Mouse (Mus musculus) myocyte (in vitro differentiated cells): Measurements from ENCODE around the gene Olfr1065. TPM values are rescaled to one million over a fixed set of nuclear protein-coding genes. Genes with fewer than 3 reads are reported as not detected.
"Not testable (repeated sequence)": the region's sequence is repeated elsewhere in the genome, so short reads cannot be mapped to it uniquely, and the experiment has no call there.

ENCODE experiments used
- H3K27me3 ChIP-seq: one replicate; pipeline ENCODE4 v1.6.1; 2011; ENCODE audit not compliant: control insufficient read depth, insufficient read depth, insufficient read length
- H3K36me3 ChIP-seq: one replicate; pipeline ENCODE4 v1.6.1; 2011; ENCODE audit not compliant: control insufficient read depth, insufficient read depth
- H3K4me2 ChIP-seq: one replicate; pipeline ENCODE4 v1.6.1; 2011; ENCODE audit warnings: low read depth, control low read depth
- H3K4me3 ChIP-seq: one replicate; pipeline ENCODE4 v1.5.1; 2011; ENCODE audit warnings: mild to moderate bottlenecking, control low read depth, moderate library complexity
- H3K79me2 ChIP-seq: one replicate; pipeline ENCODE4 v1.6.1; 2011; ENCODE audit not compliant: control insufficient read depth, insufficient read depth
- H3ac ChIP-seq: one replicate; pipeline ENCODE4 v1.6.1; 2011; ENCODE audit not compliant: control insufficient read depth, insufficient read length
- CEBPB ChIP-seq: IDR thresholded peaks from 2 replicates; pipeline ENCODE4 v1.6.1; 2011; ENCODE audit warnings: mild to moderate bottlenecking, moderate library complexity; ENCODE audit not compliant: poor library complexity, insufficient read depth, severe bottlenecking
- E2F4 ChIP-seq: IDR thresholded peaks from one replicate; pipeline ENCODE4 v1.6.1; 2011; ENCODE audit warnings: mild to moderate bottlenecking, control low read depth, moderate library complexity; ENCODE audit not compliant: insufficient read depth
- MAX ChIP-seq: IDR thresholded peaks from one replicate; pipeline ENCODE4 v1.6.1; 2011; ENCODE audit warnings: low read depth, mild to moderate bottlenecking, control low read depth
- MYOD1 ChIP-seq, 3 experiments: IDR thresholded peaks; one replicate each; pipeline ENCODE4 v1.6.1; 2011; ENCODE audit warnings: control low read depth in 2 of 3, low read depth in 2 of 3, mild to moderate bottlenecking in 2 of 3, moderate library complexity in 1 of 3; ENCODE audit not compliant: insufficient read length in 2 of 3, control insufficient read depth in 1 of 3
- MYOG ChIP-seq, 3 experiments: IDR thresholded peaks; one replicate each; pipeline ENCODE4 v1.6.1; 2011; ENCODE audit warnings: control low read depth in 2 of 3, low read depth in 2 of 3, mild to moderate bottlenecking in 2 of 3; ENCODE audit not compliant: insufficient read length in 2 of 3, control insufficient read depth in 1 of 3, insufficient read depth in 1 of 3
- POLR2A ChIP-seq: IDR thresholded peaks from one replicate; pipeline ENCODE4 v1.6.1; 2011; ENCODE audit warnings: low read depth, mild to moderate bottlenecking, control low read depth, moderate library complexity; ENCODE audit not compliant: insufficient read length
- POLR2AphosphoS2 ChIP-seq: IDR thresholded peaks from one replicate; pipeline ENCODE4 v1.6.1; 2011; ENCODE audit warnings: low read depth, control low read depth; ENCODE audit not compliant: insufficient read length
- REST ChIP-seq: IDR thresholded peaks from one replicate; pipeline ENCODE4 v1.6.1; 2011; ENCODE audit warnings: mild to moderate bottlenecking, control low read depth, moderate library complexity; ENCODE audit not compliant: insufficient read depth, insufficient read length
- SRF ChIP-seq: IDR thresholded peaks from one replicate; pipeline ENCODE4 v1.6.1; 2011; ENCODE audit warnings: low read depth; ENCODE audit not compliant: control insufficient read depth, insufficient read length
- TCF12 ChIP-seq: IDR thresholded peaks from one replicate; pipeline ENCODE4 v1.6.1; 2011; ENCODE audit warnings: mild to moderate bottlenecking, control low read depth; ENCODE audit not compliant: poor library complexity, insufficient read depth, severe bottlenecking
- TCF3 ChIP-seq: IDR thresholded peaks from one replicate; pipeline ENCODE4 v1.6.1; 2011; ENCODE audit warnings: low read depth, control low read depth; ENCODE audit not compliant: insufficient read length
- USF1 ChIP-seq: IDR thresholded peaks from one replicate; pipeline ENCODE4 v1.6.1; 2011; ENCODE audit warnings: low read depth, mild to moderate bottlenecking, control low read depth, moderate library complexity
- polyA plus RNA-seq: library from polyadenylated mRNA; unstranded; fragments of >200 nt; fragmentation: generic; extraction: Trizol; gene quantifications from one replicate; pipeline ENCODE4 v1.2.1, GENCODE M21; 2012; ENCODE audit warnings: missing spikeins

Olfr1065 gene
- polyA plus RNA-seq: not detected

- not testable (repeated sequence) for H3K27me3 ChIP-seq, H3K36me3 ChIP-seq, H3ac ChIP-seq, H3K4me2 ChIP-seq, H3K79me2 ChIP-seq, H3K4me3 ChIP-seq
These were observed at the start of gene Olfr1065 for GRCm38 (mm10) chr2:86450491-86450890. Gene Olfr1065, minus strand, starts transcription at chr2:86450591.

GRCm38 (mm10) chr2:86487286-86487685 lies 36.9 kb upstream of the Olfr1065 start, which contains the start of gene Olfr228:
Gene Olfr228, minus strand, starts transcription at chr2:86487386.
- no peak within 1 kb of the TSS for H3K4me2 ChIP-seq
- TF ChIP-seq POLR2AphosphoS2 (no peak), MYOG (IDR thresholded peaks at IDR 0.05; ENCODE audit: control insufficient read depth in 1 of 3, insufficient read depth in 1 of 3, insufficient read length in 2 of 3, low read depth in 2 of 3) (no peak), SRF (no peak), TCF3 (no peak)
- no peaks in the 10 kb centered on the region for H3K36me3 ChIP-seq

GRCm38 (mm10) chr2:86464442-86465109 lies 14.2 kb upstream of the Olfr1065 start:
- H3K27me3 ChIP-seq: no peaks in the 10 kb centered on the region
- no peak for TF ChIP-seq USF1
- TF ChIP-seq TCF3: no peak
- TF ChIP-seq CEBPB: no peak
- TF ChIP-seq SRF: no peak
- no peak for TF ChIP-seq TCF12
- TF ChIP-seq POLR2A: no peak
- TF ChIP-seq MYOG (IDR thresholded peaks at IDR 0.05; ENCODE audit: control insufficient read depth in 1 of 3, insufficient read depth in 1 of 3, insufficient read length in 2 of 3, low read depth in 2 of 3): no peak
- TF ChIP-seq POLR2AphosphoS2: no peak
- no peak for TF ChIP-seq MYOD1 (IDR thresholded peaks at IDR 0.05; ENCODE audit: control insufficient read depth in 1 of 3, insufficient read length in 2 of 3, low read depth in 2 of 3)
- TF ChIP-seq REST: no peak
- no peak for TF ChIP-seq E2F4
- no peak for TF ChIP-seq MAX
- no peak overlapping the region for H3ac ChIP-seq
- no peaks in the 10 kb centered on the region for H3K79me2 ChIP-seq
- H3K36me3 ChIP-seq: no peaks in the 10 kb centered on the region
- no peak overlapping the region for H3K4me2 ChIP-seq
- no peak overlapping the region for H3K4me3 ChIP-seq

More at GRCm38 (mm10) chr2:86487286-86487685, 36.9 kb upstream of the Olfr1065 start, which contains the start of gene Olfr228:
- Histone ChIP-seq H3K27me3 (no peaks in the 10 kb centered on the region), H3ac (no peak within 1 kb of the TSS), H3K4me3 (no peak within 1 kb of the TSS), H3K79me2 (no peaks in the 10 kb centered on the region)

- Histone ChIP-seq H3K27me3 (no peaks in the 10 kb centered on the region), H3K79me2 (no peaks in the 10 kb centered on the region), H3K4me2 (no peak overlapping the region), H3ac (no peak overlapping the region), H3K4me3 (no peak overlapping the region), H3K36me3 (no peaks in the 10 kb centered on the region)
- TF ChIP-seq USF1 (no peak), POLR2A (no peak), MAX (no peak), MYOD1 (IDR thresholded peaks at IDR 0.05; ENCODE audit: control insufficient read depth in 1 of 3, insufficient read length in 2 of 3, low read depth in 2 of 3) (no peak), TCF3 (no peak), TCF12 (no peak), E2F4 (no peak), POLR2AphosphoS2 (no peak), CEBPB (no peak), REST (no peak), SRF (no peak), MYOG (IDR thresholded peaks at IDR 0.05; ENCODE audit: control insufficient read depth in 1 of 3, insufficient read depth in 1 of 3, insufficient read length in 2 of 3, low read depth in 2 of 3) (no peak)
These were observed 10.0 kb upstream of the Olfr1065 start for GRCm38 (mm10) chr2:86460434-86460833.

- H3K79me2 ChIP-seq: no peaks in the 10 kb centered on the region
- no peak within 1 kb of the TSS for H3K4me2 ChIP-seq
- no peak within 1 kb of the TSS for H3ac ChIP-seq
- TF ChIP-seq REST: no peak
- no peak for TF ChIP-seq MYOD1 (IDR thresholded peaks at IDR 0.05; ENCODE audit: control insufficient read depth in 1 of 3, insufficient read length in 2 of 3, low read depth in 2 of 3)
- TF ChIP-seq TCF3: no peak
- TF ChIP-seq USF1: no peak
- no peak for TF ChIP-seq POLR2A
- TF ChIP-seq TCF12: no peak
- TF ChIP-seq MAX: no peak
- no peak for TF ChIP-seq CEBPB
- no peak for TF ChIP-seq E2F4
- no peak for TF ChIP-seq MYOG (IDR thresholded peaks at IDR 0.05; ENCODE audit: control insufficient read depth in 1 of 3, insufficient read depth in 1 of 3, insufficient read length in 2 of 3, low read depth in 2 of 3)
- H3K4me3 ChIP-seq: no peak within 1 kb of the TSS
- no peaks in the 10 kb centered on the region for H3K27me3 ChIP-seq
- no peaks in the 10 kb centered on the region for H3K36me3 ChIP-seq
These were observed 5.8 kb upstream of the Olfr1065 start, which contains the start of gene Olfr1066 for GRCm38 (mm10) chr2:86456169-86456568. Gene Olfr1066, minus strand, starts transcription at chr2:86456269.

- not testable (repeated sequence) for H3K79me2 ChIP-seq, H3K36me3 ChIP-seq, H3K4me2 ChIP-seq, H3K27me3 ChIP-seq, H3K4me3 ChIP-seq, H3ac ChIP-seq
These were observed 8.3 kb downstream of the Olfr1065 start for GRCm38 (mm10) chr2:86442101-86442500.

GRCm38 (mm10) chr2:86428511-86428910 lies 21.9 kb downstream of the Olfr1065 start:
- not testable (repeated sequence) for H3ac ChIP-seq, H3K27me3 ChIP-seq, H3K79me2 ChIP-seq, H3K4me3 ChIP-seq, H3K36me3 ChIP-seq, H3K4me2 ChIP-seq

- not testable (repeated sequence) for H3K4me3 ChIP-seq, H3K4me2 ChIP-seq, H3K36me3 ChIP-seq, H3K27me3 ChIP-seq, H3K79me2 ChIP-seq, H3ac ChIP-seq
These were observed 23.7 kb downstream of the Olfr1065 start, which contains the start of gene Olfr1062 for GRCm38 (mm10) chr2:86426649-86427048. Gene Olfr1062, minus strand, starts transcription at chr2:86426749.
